ENCODE assay signal across 9 mouse cellular contexts in the genomic region with DNA sequence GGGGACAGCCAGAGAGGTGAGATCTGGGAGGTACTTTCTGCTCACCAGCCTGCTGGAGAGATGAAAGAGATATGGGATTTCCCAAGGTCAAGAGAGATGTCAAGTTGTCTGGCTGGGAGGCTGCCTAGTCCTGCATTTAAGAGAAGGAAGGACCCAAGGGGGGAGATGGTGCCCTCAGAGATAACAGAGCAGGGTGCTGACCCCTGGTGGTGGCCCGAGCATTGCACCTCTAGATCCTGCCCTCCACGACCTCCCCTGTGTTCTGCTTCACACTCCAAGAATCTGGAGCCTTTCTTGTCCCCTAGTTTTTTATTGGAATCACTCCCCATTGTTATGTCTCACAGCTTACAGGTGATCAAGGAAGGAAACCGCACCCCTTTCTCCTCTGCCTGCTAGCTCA. TPM values are rescaled to one million over a fixed set of nuclear protein-coding genes. Genes with fewer than 3 reads are reported as not detected.
A peak's percentile ranks its signal among the peaks of the same experiment; 100 is the strongest.
DNase-seq lines count a peak whose midpoint lies in the region; ATAC-seq and TF ChIP-seq lines count a peak whose summit lies in the region.
"Had no signal": no experiment of that assay in that cellular context is flagged by ENCODE, and none has a peak within 500 bp of the region (broad histone marks: within the 10 kb centered on the region; RNA-seq: fewer than 3 reads in every experiment).

No protein-coding gene starts in this region.

- no peak for TF ChIP-seq EP300 in CH12.LX (IDR thresholded peaks at IDR 0.05; ENCODE audit: low read length)
- TF ChIP-seq EP300 in liver, embryonic 14.5 days (IDR thresholded peaks at IDR 0.05; ENCODE audit: low read depth): no peak

- peak; percentile 68 for TF ChIP-seq RAD21 in CH12.LX (IDR thresholded peaks at IDR 0.05; ENCODE audit: low read depth, low read length)

- no peak overlapping the region for H3K27ac ChIP-seq in CH12.LX (ENCODE audit: insufficient read depth, low read depth)
- H3K27ac ChIP-seq in liver, embryonic 14.5 days: no peak overlapping the region

- no peak overlapping the region for H3K9ac ChIP-seq in CH12.LX (ENCODE audit: insufficient read depth, low read depth)
- H3K9ac ChIP-seq in liver, embryonic 14.5 days (replicated peaks): no peak overlapping the region

- peak; percentile 74 for DNase-seq in layer of hippocampus, adult 11-12 months (ENCODE audit: low spot score)
- DNase-seq in layer of hippocampus, adult 9-10 months (ENCODE audit: low spot score): no peak
- DNase-seq in CH12.LX (ENCODE audit: extremely low read depth): peak; percentile 78
- peak; percentile 87 for DNase-seq in adrenal gland, postnatal 14 days
- DNase-seq in gastrocnemius, adult 8-10 months (ENCODE audit: low spot score in 2 of 2): peak; percentile 73
- DNase-seq in liver, embryonic 14.5 days (ENCODE audit: low read depth in 3 of 3, low spot score in 3 of 3): no peak
- peak; percentile 51 to 68 for DNase-seq in spleen, postnatal 14 days (ENCODE audit: low spot score in 2 of 2)
- no peak for DNase-seq in left cerebral cortex, postnatal 25 days (ENCODE audit: low spot score in 2 of 2)

- no peak overlapping the region for H3K4me3 ChIP-seq in CH12.LX (replicated peaks in 1 of 3; ENCODE audit: low read depth in 2 of 3, low read length in 2 of 3, poor library complexity in 1 of 3)
- H3K4me3 ChIP-seq in liver, embryonic 14.5 days (ENCODE audit: insufficient read depth in 1 of 2, low read depth in 2 of 2, low read length in 2 of 2): no peak overlapping the region
- H3K4me3 ChIP-seq: erythroblast, embryonic 14.5 days had no signal

- intact Hi-C loops in left cerebral cortex, postnatal 25 days (cut with DNase I): loop anchor here (10.0 kb wide), 1 partner anchor 748 kb away; no protein-coding TSS in a partner anchor

- H3K27me3 ChIP-seq in CH12.LX (replicated peaks): peaks cover 24% of the 10 kb centered on the region
- H3K27me3 ChIP-seq in liver, embryonic 14.5 days (ENCODE audit: control insufficient read depth, insufficient read depth, low read length): no peaks in the 10 kb centered on the region; the same call in 1 of the 2 replicates

- peaks cover 0 to 2% of the 10 kb centered on the region in 2 experiments for H3K36me3 ChIP-seq in CH12.LX (replicated peaks in 1 of 2; ENCODE audit: control insufficient read depth in 1 of 2, insufficient read depth in 1 of 2, low read length in 1 of 2)
- no peaks in the 10 kb centered on the region for H3K36me3 ChIP-seq in liver, embryonic 14.5 days (replicated peaks; ENCODE audit: control insufficient read depth, insufficient read depth, low read depth)

- no peaks in the 10 kb centered on the region for H3K79me2 ChIP-seq in CH12.LX (replicated peaks; ENCODE audit: control insufficient read depth, extremely low read depth, insufficient read depth, poor library complexity, severe bottlenecking)

- no peaks in the 10 kb centered on the region for H3K9me3 ChIP-seq in CH12.LX (replicated peaks; ENCODE audit: low read length)
- H3K9me3 ChIP-seq in liver, embryonic 14.5 days (ENCODE audit: control insufficient read depth, low read length): no peaks in the 10 kb centered on the region

- dilution Hi-C loops in CH12.LX (cut with MboI; ENCODE audit: extremely low pct_ligation_motif_present, extremely low pct_unique_long_range_greater_than_20kb, low sequenced_read_pairs): no loop called here

- peak; percentile 91 to 94 for TF ChIP-seq CTCF in CH12.LX (conservative IDR thresholded peaks at IDR 0.05 in 1 of 2, IDR thresholded peaks at IDR 0.05 in 1 of 2; ENCODE audit: low read depth in 2 of 2, low read length in 2 of 2)
- TF ChIP-seq CTCF in liver, embryonic 14.5 days (IDR thresholded peaks at IDR 0.05; ENCODE audit: low read depth): peak; percentile 83

- no peak overlapping the region for H3K4me2 ChIP-seq in CH12.LX (ENCODE audit: insufficient read depth, low read depth, poor library complexity, severe bottlenecking)
- no peak overlapping the region for H3K4me2 ChIP-seq in liver, embryonic 14.5 days (ENCODE audit: low read depth)

- 3% methylated on average over 3 of the region's 3 CpGs for WGBS in liver, embryonic 14.5 days (ENCODE audit: insufficient replicate concordance)

- ATAC-seq in liver, embryonic 14.5 days (ENCODE audit: insufficient read depth): no peak

- in situ Hi-C loops in CH12.LX (cut with MboI; ENCODE audit: low pct_ligation_motif_present, low pct_unique_long_range_greater_than_20kb, low sequenced_read_pairs): no loop called here

- H3K4me1 ChIP-seq in CH12.LX (ENCODE audit: control insufficient read depth in 1 of 2, insufficient read depth in 2 of 2): peaks cover 7 to 65% of the 10 kb centered on the region in 2 experiments
- H3K4me1 ChIP-seq in liver, embryonic 14.5 days (replicated peaks; ENCODE audit: control insufficient read depth in 2 of 2, insufficient read depth in 2 of 2, low read length in 1 of 2): peaks cover 0 to 4% of the 10 kb centered on the region in 2 experiments; a peak in 2 of 4 replicates

- TF ChIP-seq POLR2A in CH12.LX (IDR thresholded peaks at IDR 0.05; ENCODE audit: low read depth, low read length): no peak

TF ChIP-seq in CH12.LX, 34 proteins besides CTCF, POLR2A, EP300 and RAD21:
- TF ChIP-seq MEF2A (IDR thresholded peaks at IDR 0.05; ENCODE audit: borderline replicate concordance, low read depth, low read length): peak; percentile 48; the same call in 1 of the 2 replicates
- TF ChIP-seq MAX (IDR thresholded peaks at IDR 0.05; ENCODE audit: low read length): no peak
- peak; percentile 30; the same call in 1 of the 2 replicates for TF ChIP-seq ZC3H11A (IDR thresholded peaks at IDR 0.05; ENCODE audit: low read depth, low read length)
- no peak for TF ChIP-seq TBP (conservative IDR thresholded peaks at IDR 0.05; ENCODE audit: low read depth, low read length)
- 0 out of 2 replicates have a peak, but pooled peaks have one; percentile 26 for TF ChIP-seq TCF12 (IDR thresholded peaks at IDR 0.05; ENCODE audit: low read depth, low read length)
- TF ChIP-seq SMC3 (IDR thresholded peaks at IDR 0.05; ENCODE audit: low read depth, low read length): peak; percentile 91
- TF ChIP-seq USF1 (IDR thresholded peaks at IDR 0.05; ENCODE audit: low read depth, low read length): no peak
- no peak; the same call in 1 of the 2 replicates for TF ChIP-seq USF2 (conservative IDR thresholded peaks at IDR 0.05; ENCODE audit: low read depth, low read length)

RNA-seq across cellular contexts. Expression of gene Grasp, which starts 12.9 kb away (rescaled TPM):
- 2.9 and 6.7 TPM in 2 replicates for total RNA-seq in CH12.LX (2012; rRNA removed)
- 1.4 and 2.3 TPM in 2 replicates for total RNA-seq in CH12.LX (2014; rRNA removed)
- 2.4 TPM in 2 replicates for polyA plus RNA-seq in CH12.LX (2012; ENCODE audit: insufficient read length, low read depth)
- total RNA-seq in adrenal gland, postnatal 14 days (2021): 20.7 and 29.7 TPM in 2 replicates
- 1 to 10 TPM; 3.0 to 5.4 (median 4.4) TPM for total RNA-seq in gastrocnemius, adult 8-10 months (2022)
- polyA plus RNA-seq in liver, embryonic 14.5 days (2012; rRNA removed): 0.50 and 0.73 TPM in 2 replicates
- polyA plus RNA-seq in liver, embryonic 14.5 days (2014; fragmentation: Nextera tagmentation; extraction: Ambion mirVana): 0.13 and 0.27 TPM in 2 replicates
- total RNA-seq in left cerebral cortex, postnatal 25 days (2021): 10 to 100 TPM; 84.2 to 95.8 TPM

RNA-seq across cellular contexts. Expression of gene Nr4a1, which starts 17.2 kb away (rescaled TPM):
- total RNA-seq in CH12.LX (2012; rRNA removed): 0.42 and 0.89 TPM in 2 replicates
- total RNA-seq in CH12.LX (2014; rRNA removed): 0.57 and 0.60 TPM in 2 replicates
- 1.1 and 1.6 TPM in 2 replicates for polyA plus RNA-seq in CH12.LX (2012; ENCODE audit: insufficient read length, low read depth)
- total RNA-seq in adrenal gland, postnatal 14 days (2021): 357 and 680 TPM in 2 replicates
- 100 to 1,000 TPM; 114 to 232 (median 117) TPM for total RNA-seq in gastrocnemius, adult 8-10 months (2022)
- 0.42 and 0.48 TPM in 2 replicates for polyA plus RNA-seq in liver, embryonic 14.5 days (2012; rRNA removed)
- polyA plus RNA-seq in liver, embryonic 14.5 days (2014; fragmentation: Nextera tagmentation; extraction: Ambion mirVana): 0.19 and 0.23 TPM in 2 replicates
- total RNA-seq in left cerebral cortex, postnatal 25 days (2021): 100 to 1,000 TPM; 111 to 133 TPM

RNA-seq across cellular contexts. Expression of gene Atg101, which starts 47.2 kb away (rescaled TPM):
- total RNA-seq in CH12.LX (2012; rRNA removed) (56.9 and 58.8 TPM in 2 replicates), CH12.LX (2014; rRNA removed) (61.2 and 61.3 TPM in 2 replicates)
- polyA plus RNA-seq in CH12.LX (2012; ENCODE audit: insufficient read length, low read depth): 49.1 and 55.9 TPM in 2 replicates
- 64.4 and 97.1 TPM in 2 replicates for total RNA-seq in adrenal gland, postnatal 14 days (2021)
- 10 to 100 TPM; 28.6 to 35.4 (median 31.8) TPM for total RNA-seq in gastrocnemius, adult 8-10 months (2022)
- 13.1 and 17.2 TPM in 2 replicates for polyA plus RNA-seq in liver, embryonic 14.5 days (2012; rRNA removed)
- polyA plus RNA-seq in liver, embryonic 14.5 days (2014; fragmentation: Nextera tagmentation; extraction: Ambion mirVana): 21.3 and 23.7 TPM in 2 replicates
- 10 to 100 TPM; 40.3 to 43.6 TPM for total RNA-seq in left cerebral cortex, postnatal 25 days (2021)

RNA-seq across cellular contexts. Expression of gene 6030408B16Rik, which starts 56.1 kb away (rescaled TPM):
- total RNA-seq in CH12.LX (2012; rRNA removed): 0.13 TPM in 1 of 2 replicates, not detected in the other
- 0.17 and 0.20 TPM in 2 replicates for total RNA-seq in CH12.LX (2014; rRNA removed)
- polyA plus RNA-seq in CH12.LX (2012; ENCODE audit: insufficient read length, low read depth): not detected in 2 replicates
- 2.1 and 2.4 TPM in 2 replicates for total RNA-seq in adrenal gland, postnatal 14 days (2021)
- total RNA-seq in gastrocnemius, adult 8-10 months (2022): not detected
- 0.10 and 0.11 TPM in 2 replicates for polyA plus RNA-seq in liver, embryonic 14.5 days (2012; rRNA removed)
- polyA plus RNA-seq in liver, embryonic 14.5 days (2014; fragmentation: Nextera tagmentation; extraction: Ambion mirVana): 0.18 and 0.35 TPM in 2 replicates
- not detected for total RNA-seq in left cerebral cortex, postnatal 25 days (2021)
- polyA plus RNA-seq: erythroblast, embryonic 14.5 days had no signal

Comparison
In these comparisons a context has a peak if more than half of its experiments do, and no peak if none do; other contexts are left out.
1. DNase-seq: peak in layer of hippocampus, adult 11-12 months (single experiment), CH12.LX (single experiment), adrenal gland, postnatal 14 days (single experiment), gastrocnemius, adult 8-10 months (2 of 2) and spleen, postnatal 14 days (2 of 2); none in layer of hippocampus, adult 9-10 months (single experiment), liver, embryonic 14.5 days (0 of 3) and left cerebral cortex, postnatal 25 days (0 of 2).
2. RNA of gene Nr4a1, which starts 17.2 kb away (total RNA-seq): 357 to 680 TPM in adrenal gland, postnatal 14 days, 111 to 133 TPM in left cerebral cortex, postnatal 25 days and 114 to 232 TPM in gastrocnemius, adult 8-10 months; 0.42 to 0.89 TPM in CH12.LX; every median in the first group is over 10 times any median in the second.